Mouse (Mus musculus) C2C12 (cell line): ENCODE results near the gene Wfdc16. TPM values are rescaled to one million over a fixed set of nuclear protein-coding genes. Genes with fewer than 3 reads are reported as not detected.

ENCODE experiments used
- H3K27me3 ChIP-seq: one replicate; pipeline ENCODE4 v1.6.1; 2011; ENCODE audit not compliant: control insufficient read depth, insufficient read depth, insufficient read length
- H3K36me3 ChIP-seq: one replicate; pipeline ENCODE4 v1.6.1; 2011; ENCODE audit not compliant: control insufficient read depth, insufficient read depth
- H3K4me3 ChIP-seq: one replicate; pipeline ENCODE4 v1.5.1; 2011; ENCODE audit warnings: mild to moderate bottlenecking, control low read depth; ENCODE audit not compliant: poor library complexity, insufficient read depth, severe bottlenecking
- H3K79me2 ChIP-seq: one replicate; pipeline ENCODE4 v1.6.1; 2011; ENCODE audit not compliant: control insufficient read depth, insufficient read depth
- H3K79me3 ChIP-seq: one replicate; pipeline ENCODE4 v1.6.1; 2011; ENCODE audit warnings: low read depth, control low read depth
- H3ac ChIP-seq: one replicate; pipeline ENCODE3; 2011; ENCODE audit warnings: low read depth; ENCODE audit not compliant: control insufficient read depth, insufficient read length
- CEBPB ChIP-seq: IDR thresholded peaks from one replicate; pipeline ENCODE4 v1.6.1; 2011; ENCODE audit warnings: low read depth, mild to moderate bottlenecking, control low read depth, moderate library complexity
- CTCF ChIP-seq: IDR thresholded peaks from one replicate; pipeline ENCODE4 v1.5.1; 2011; ENCODE audit not compliant: control insufficient read depth, insufficient read depth, insufficient read length
- FOSL1 ChIP-seq: IDR thresholded peaks from one replicate; pipeline ENCODE4 v1.8.0; 2011; ENCODE audit warnings: mild to moderate bottlenecking, low read length; ENCODE audit not compliant: poor library complexity, insufficient read depth, severe bottlenecking
- MAX ChIP-seq: IDR thresholded peaks from one replicate; pipeline ENCODE4 v1.6.1; 2011; ENCODE audit warnings: mild to moderate bottlenecking, control low read depth
- MYOD1 ChIP-seq: IDR thresholded peaks from one replicate; pipeline ENCODE4 v1.6.1; 2011; ENCODE audit warnings: low read depth; ENCODE audit not compliant: control insufficient read depth, insufficient read length
- MYOG ChIP-seq: IDR thresholded peaks from one replicate; pipeline ENCODE4 v1.6.1; 2011; ENCODE audit not compliant: control insufficient read depth, insufficient read length; ENCODE audit errors: extremely low read depth
- USF1 ChIP-seq: IDR thresholded peaks from one replicate; pipeline ENCODE4 v1.6.1; 2011; ENCODE audit warnings: low read depth, mild to moderate bottlenecking, control low read depth, moderate library complexity
- long read RNA-seq, 2 experiments: library from polyadenylated mRNA; unstranded; transcript quantifications; one replicate each; pipeline ENCODE4 v2.0.0; 2019 to 2020
- polyA plus RNA-seq: library from polyadenylated mRNA; unstranded; fragments of >200 nt; fragmentation: generic; extraction: Trizol; gene quantifications from one replicate; pipeline ENCODE4 v1.2.1, GENCODE M21; 2012; ENCODE audit warnings: missing spikeins

Gene Wfdc16
- not detected for polyA plus RNA-seq
- long read RNA-seq, experiment 1: 0 reads
- long read RNA-seq, experiment 2: 0 reads

DNA sequence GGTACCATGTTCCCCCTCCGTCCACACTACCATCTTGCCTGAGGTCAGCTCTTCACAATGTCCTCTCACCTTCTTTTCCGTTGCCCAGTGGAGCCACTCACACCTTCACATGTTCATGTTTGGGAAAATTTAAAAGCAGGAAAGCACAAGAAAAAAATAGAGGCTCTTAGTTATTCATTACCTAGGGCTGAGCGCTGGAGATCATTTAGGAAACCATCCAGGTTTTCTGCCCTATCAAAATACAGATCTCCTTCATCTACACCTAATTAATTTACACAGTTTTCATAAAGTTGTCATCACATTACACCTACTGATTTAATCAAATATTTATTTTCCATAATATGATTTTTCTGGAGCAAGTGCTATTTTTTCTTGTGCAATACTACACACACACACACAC lies at the start of gene Wfdc16:
TSS of gene Wfdc16 (minus strand) at position 101 of the 400 bp plus-strand sequence.
- no peak within 1 kb of the TSS for H3K4me3 ChIP-seq
- H3K36me3 ChIP-seq: no peaks in the 10 kb centered on the region
- TF ChIP-seq CEBPB: no peak
- no peak for TF ChIP-seq USF1
- no peak for TF ChIP-seq MAX
- TF ChIP-seq MYOG: no peak
- TF ChIP-seq MYOD1: no peak
- TF ChIP-seq FOSL1: no peak
- TF ChIP-seq CTCF: no peak
- H3ac ChIP-seq: no peak within 1 kb of the TSS
- peaks cover 14% of the 10 kb centered on the region for H3K27me3 ChIP-seq
- H3K79me2 ChIP-seq: no peaks in the 10 kb centered on the region
- no peaks in the 10 kb centered on the region for H3K79me3 ChIP-seq

DNA sequence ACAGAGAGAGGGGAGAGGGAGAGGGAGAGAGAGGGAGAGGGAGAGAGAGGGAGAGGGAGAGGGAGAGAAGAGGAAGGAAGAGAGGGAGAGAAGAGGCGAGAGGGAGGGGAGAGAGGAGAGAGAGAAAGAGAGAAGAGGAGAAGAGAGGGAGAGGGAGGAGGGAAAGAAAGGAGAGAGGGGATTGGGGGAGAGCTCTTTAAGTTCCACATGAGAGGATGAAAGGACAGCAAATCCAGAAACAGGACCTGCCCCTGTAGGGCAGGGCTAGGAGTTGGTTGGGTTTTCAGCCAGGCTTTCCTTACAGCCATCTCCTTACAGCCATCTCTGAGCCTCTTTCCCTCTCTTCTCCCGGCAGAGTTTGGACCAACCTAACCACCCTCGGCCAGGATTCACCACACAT lies 46.2 kb upstream of the Wfdc16 start, which contains the start of gene Wfdc13:
TSS of gene Wfdc13 (plus strand) at position 301 of the 400 bp plus-strand sequence.
- Histone ChIP-seq H3K79me2 (no peaks in the 10 kb centered on the region), H3K27me3 (peaks cover 36% of the 10 kb centered on the region), H3K4me3 (no peak within 1 kb of the TSS), H3ac (no peak within 1 kb of the TSS), H3K36me3 (no peaks in the 10 kb centered on the region), H3K79me3 (no peaks in the 10 kb centered on the region)
- TF ChIP-seq MYOG (no peak), MAX (no peak), USF1 (no peak), CTCF (no peak), MYOD1 (no peak), CEBPB (no peak), FOSL1 (no peak)

- Histone ChIP-seq H3K4me3 (no peak overlapping the region), H3K27me3 (peaks cover 6% of the 10 kb centered on the region), H3K79me3 (no peaks in the 10 kb centered on the region), H3K36me3 (no peaks in the 10 kb centered on the region), H3ac (no peak overlapping the region), H3K79me2 (no peaks in the 10 kb centered on the region)
- TF ChIP-seq MAX: no peak
- no peak for TF ChIP-seq MYOG
- TF ChIP-seq FOSL1: no peak
- TF ChIP-seq MYOD1: no peak
- no peak for TF ChIP-seq CTCF
- TF ChIP-seq USF1: no peak
- TF ChIP-seq CEBPB: no peak
Measured at GRCm38 (mm10) chr2:164679906-164680305, 41.3 kb upstream of the Wfdc16 start.

GRCm38 (mm10) chr2:164678848-164679625 lies 40.4 kb upstream of the Wfdc16 start:
- Histone ChIP-seq H3K36me3 (no peaks in the 10 kb centered on the region), H3K27me3 (peaks cover 3% of the 10 kb centered on the region), H3K79me2 (no peaks in the 10 kb centered on the region), H3K4me3 (no peak overlapping the region), H3ac (no peak overlapping the region), H3K79me3 (no peaks in the 10 kb centered on the region)
- TF ChIP-seq FOSL1 (no peak), MAX (no peak), USF1 (no peak), MYOD1 (no peak), CTCF (no peak), MYOG (no peak), CEBPB (no peak)

GRCm38 (mm10) chr2:164676916-164677685 lies 38.5 kb upstream of the Wfdc16 start:
- no peaks in the 10 kb centered on the region for H3K79me2 ChIP-seq
- no peaks in the 10 kb centered on the region for H3K79me3 ChIP-seq
- no peak overlapping the region for H3ac ChIP-seq
- no peak for TF ChIP-seq CTCF
- TF ChIP-seq MYOG: no peak
- no peak for TF ChIP-seq USF1
- no peak for TF ChIP-seq FOSL1
- no peak for TF ChIP-seq MAX
- TF ChIP-seq MYOD1: no peak
- no peak for TF ChIP-seq CEBPB
- no peaks in the 10 kb centered on the region for H3K36me3 ChIP-seq
- H3K27me3 ChIP-seq: peaks cover 3% of the 10 kb centered on the region
- H3K4me3 ChIP-seq: no peak overlapping the region
